Mouse (Mus musculus): ENCODE measurements around the gene Gon4l. TPM values are rescaled to one million over a fixed set of nuclear protein-coding genes. Genes with fewer than 3 reads are reported as not detected.
"Not testable (repeated sequence)": the region's sequence is repeated elsewhere in the genome, so short reads cannot be mapped to it uniquely, and the experiment has no call there.

The Gon4l gene
- polyA plus RNA-seq (2016; fragmentation: Nextera tagmentation; extraction: Ambion mirVana): 6.8 and 7.6 TPM in 2 replicates

DNA sequence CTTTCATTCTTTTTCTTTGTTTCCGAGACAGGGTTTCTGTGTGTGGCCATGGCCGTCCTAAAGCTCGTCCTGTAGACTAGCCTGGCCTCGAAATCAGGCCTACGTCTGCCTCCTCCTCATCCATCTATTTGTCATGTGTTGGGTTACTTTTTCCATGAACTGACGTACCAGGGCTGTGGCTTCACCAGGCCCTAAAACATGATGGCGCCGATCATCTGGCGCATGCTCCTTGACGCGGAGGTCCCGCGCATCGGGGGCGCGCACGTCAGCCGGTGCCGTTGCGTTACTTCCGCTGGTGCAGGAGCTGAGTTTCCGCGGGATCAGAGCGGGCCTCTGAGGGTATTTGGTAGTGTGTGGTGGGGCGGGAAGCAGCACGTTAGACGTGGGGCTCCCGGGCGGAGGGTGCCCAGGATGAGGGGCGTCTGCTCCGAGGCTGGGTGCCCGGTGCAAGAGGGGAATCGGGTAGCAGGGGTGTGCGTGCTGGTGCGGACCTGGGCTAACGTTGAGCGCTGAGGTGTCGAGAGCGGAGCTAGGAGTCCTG, at the start of gene Gon4l:
Gene Gon4l (plus strand): TSS at position 281 of the 541 bp plus-strand sequence.
- peak within 1 kb of the TSS; percentile 67 for H3K9ac ChIP-seq
- H3K4me2 ChIP-seq: peak within 1 kb of the TSS; percentile 65
- peak within 1 kb of the TSS; percentile 61 for H3K4me3 ChIP-seq
- peaks cover 18% of the 10 kb centered on the region for H3K4me1 ChIP-seq
- peak; percentile 81 for ATAC-seq
- H3K27me3 ChIP-seq (replicated peaks); H3K9me3 ChIP-seq (replicated peaks): not testable (repeated sequence)
- H3K36me3 ChIP-seq: peaks cover 14% of the 10 kb centered on the region
- H3K27ac ChIP-seq: peak within 1 kb of the TSS; percentile 67; the same call in 1 of the 2 replicates
- 3% methylated on average over 33 of the region's 39 CpGs for WGBS (ENCODE audit: insufficient replicate concordance)

DNA sequence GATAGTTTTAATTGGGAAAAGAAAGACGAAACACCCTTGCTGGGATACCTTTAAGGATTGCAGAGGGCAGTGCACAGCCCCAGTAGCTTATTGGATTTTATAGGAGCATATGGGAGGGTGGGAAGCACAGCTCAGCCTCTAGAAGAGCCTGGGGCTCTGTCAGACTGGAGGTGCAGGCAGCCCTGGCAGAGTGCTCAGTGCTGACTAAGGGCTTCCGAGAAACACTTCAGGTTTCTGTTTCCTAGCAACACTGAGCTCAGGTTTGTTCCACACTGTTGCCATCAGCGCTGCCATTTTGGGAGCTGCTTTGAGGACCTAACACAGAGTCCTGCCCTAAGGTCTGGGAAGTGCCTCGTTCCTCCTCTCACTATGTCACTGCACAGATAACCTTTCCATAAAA, 48.7 kb upstream of the Gon4l start:
- H3K9ac ChIP-seq; H3K4me1 ChIP-seq; H3K27ac ChIP-seq; ATAC-seq; H3K9me3 ChIP-seq (replicated peaks); H3K4me3 ChIP-seq; H3K4me2 ChIP-seq; H3K27me3 ChIP-seq (replicated peaks): not testable (repeated sequence)
- peaks cover 16% of the 10 kb centered on the region for H3K36me3 ChIP-seq
- 79% methylated on average over 1 of the region's 4 CpGs for WGBS (ENCODE audit: insufficient replicate concordance)

- no CpG with 5 or more reads among the region's 8 CpGs for WGBS (ENCODE audit: insufficient replicate concordance)
- H3K4me2 ChIP-seq; H3K4me3 ChIP-seq; H3K27ac ChIP-seq; H3K4me1 ChIP-seq; ATAC-seq; H3K27me3 ChIP-seq (replicated peaks); H3K9ac ChIP-seq; H3K9me3 ChIP-seq (replicated peaks): not testable (repeated sequence)
- H3K36me3 ChIP-seq: peaks cover 16% of the 10 kb centered on the region
Observed at GRCm38 (mm10) chr3:88786805-88787204, 48.2 kb upstream of the Gon4l start.

GRCm38 (mm10) chr3:88788033-88788432, 47.0 kb upstream of the Gon4l start:
- not testable (repeated sequence) for H3K9me3 ChIP-seq (replicated peaks); H3K27me3 ChIP-seq (replicated peaks); ATAC-seq; H3K4me2 ChIP-seq; H3K27ac ChIP-seq; H3K4me1 ChIP-seq; H3K4me3 ChIP-seq; H3K9ac ChIP-seq
- H3K36me3 ChIP-seq: peaks cover 16% of the 10 kb centered on the region
- WGBS (ENCODE audit: insufficient replicate concordance): 100% methylated on average over 1 of the region's 4 CpGs

- WGBS (ENCODE audit: insufficient replicate concordance): 84% methylated on average over 6 of the region's 6 CpGs
- H3K4me3 ChIP-seq; ATAC-seq; H3K9ac ChIP-seq; H3K4me1 ChIP-seq; H3K27me3 ChIP-seq (replicated peaks); H3K4me2 ChIP-seq; H3K36me3 ChIP-seq; H3K9me3 ChIP-seq (replicated peaks); H3K27ac ChIP-seq: not testable (repeated sequence)
Observed at GRCm38 (mm10) chr3:88797507-88797906, 37.5 kb upstream of the Gon4l start.

DNA sequence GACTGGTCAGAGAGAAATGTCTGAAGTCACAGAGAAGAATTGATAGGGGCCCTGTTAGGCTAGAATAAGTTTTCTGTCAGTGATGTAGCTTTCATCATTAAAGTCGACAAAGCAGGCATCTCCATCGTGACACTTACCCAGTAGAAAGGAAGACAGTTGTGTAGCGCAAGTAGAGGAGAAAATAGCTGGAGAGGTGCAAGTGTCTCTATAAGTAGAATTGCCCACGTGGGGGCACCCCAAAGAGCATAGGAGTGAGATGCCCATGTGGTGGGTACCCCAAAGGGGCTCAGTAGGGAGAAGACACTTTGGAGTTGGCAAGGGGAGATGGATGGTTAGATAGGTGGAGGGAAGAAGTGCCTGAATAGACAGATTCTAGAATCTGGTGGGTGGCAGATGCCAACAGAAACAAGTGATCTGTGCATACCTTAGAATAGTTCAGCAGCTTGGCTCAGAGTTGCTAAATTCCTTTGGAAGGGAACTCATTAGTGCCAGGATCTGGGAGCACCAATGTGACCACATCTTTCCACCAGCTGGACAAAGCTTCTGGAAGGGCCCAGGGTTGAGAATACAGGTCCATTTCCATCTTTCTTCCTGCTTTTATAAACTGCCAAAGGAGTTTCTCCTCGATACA, 31.0 kb upstream of the Gon4l start:
- H3K36me3 ChIP-seq: peaks cover 24% of the 10 kb centered on the region
- 80% methylated on average over 5 of the region's 5 CpGs for WGBS (ENCODE audit: insufficient replicate concordance)
- no peaks in the 10 kb centered on the region for H3K27me3 ChIP-seq (replicated peaks)
- H3K4me2 ChIP-seq: no peak overlapping the region
- H3K27ac ChIP-seq: no peak overlapping the region
- no peak overlapping the region for H3K9ac ChIP-seq
- no peaks in the 10 kb centered on the region for H3K9me3 ChIP-seq (replicated peaks)
- H3K4me3 ChIP-seq: no peak overlapping the region
- no peaks in the 10 kb centered on the region for H3K4me1 ChIP-seq
- no peak for ATAC-seq

GRCm38 (mm10) chr3:88825710-88826109, 9.3 kb upstream of the Gon4l start:
- ATAC-seq: no peak
- WGBS (ENCODE audit: insufficient replicate concordance): 84% methylated on average over 1 of the region's 1 CpGs
- Histone ChIP-seq H3K27ac (no peak overlapping the region), H3K9ac (no peak overlapping the region), H3K4me2 (no peak overlapping the region), H3K27me3 (replicated peaks) (no peaks in the 10 kb centered on the region), H3K4me1 (no peaks in the 10 kb centered on the region), H3K9me3 (replicated peaks) (no peaks in the 10 kb centered on the region), H3K36me3 (peaks cover 41% of the 10 kb centered on the region), H3K4me3 (no peak overlapping the region)

DNA sequence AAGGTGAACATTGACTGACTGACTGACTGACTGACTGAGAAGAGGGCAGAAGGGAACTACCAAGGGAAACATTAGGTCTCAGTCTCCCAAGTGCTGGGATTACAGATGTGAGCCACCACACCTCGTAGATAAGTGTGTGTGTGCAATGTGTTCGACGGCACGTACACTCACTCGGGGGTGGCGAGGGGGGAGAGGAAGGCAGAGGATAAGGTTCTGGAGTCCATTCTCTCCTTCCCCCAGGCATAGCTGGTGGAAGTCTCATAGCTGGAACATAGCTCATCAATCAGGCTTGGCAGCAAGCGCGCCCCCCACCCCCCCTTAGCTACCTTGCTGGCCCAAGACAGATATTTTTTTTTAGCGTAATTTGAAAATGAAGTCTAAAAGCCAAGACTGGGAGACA, 7.8 kb upstream of the Gon4l start:
- 79% methylated on average over 9 of the region's 9 CpGs for WGBS (ENCODE audit: insufficient replicate concordance)
- Histone ChIP-seq H3K9ac (no peak overlapping the region), H3K4me2 (no peak overlapping the region)

DNA sequence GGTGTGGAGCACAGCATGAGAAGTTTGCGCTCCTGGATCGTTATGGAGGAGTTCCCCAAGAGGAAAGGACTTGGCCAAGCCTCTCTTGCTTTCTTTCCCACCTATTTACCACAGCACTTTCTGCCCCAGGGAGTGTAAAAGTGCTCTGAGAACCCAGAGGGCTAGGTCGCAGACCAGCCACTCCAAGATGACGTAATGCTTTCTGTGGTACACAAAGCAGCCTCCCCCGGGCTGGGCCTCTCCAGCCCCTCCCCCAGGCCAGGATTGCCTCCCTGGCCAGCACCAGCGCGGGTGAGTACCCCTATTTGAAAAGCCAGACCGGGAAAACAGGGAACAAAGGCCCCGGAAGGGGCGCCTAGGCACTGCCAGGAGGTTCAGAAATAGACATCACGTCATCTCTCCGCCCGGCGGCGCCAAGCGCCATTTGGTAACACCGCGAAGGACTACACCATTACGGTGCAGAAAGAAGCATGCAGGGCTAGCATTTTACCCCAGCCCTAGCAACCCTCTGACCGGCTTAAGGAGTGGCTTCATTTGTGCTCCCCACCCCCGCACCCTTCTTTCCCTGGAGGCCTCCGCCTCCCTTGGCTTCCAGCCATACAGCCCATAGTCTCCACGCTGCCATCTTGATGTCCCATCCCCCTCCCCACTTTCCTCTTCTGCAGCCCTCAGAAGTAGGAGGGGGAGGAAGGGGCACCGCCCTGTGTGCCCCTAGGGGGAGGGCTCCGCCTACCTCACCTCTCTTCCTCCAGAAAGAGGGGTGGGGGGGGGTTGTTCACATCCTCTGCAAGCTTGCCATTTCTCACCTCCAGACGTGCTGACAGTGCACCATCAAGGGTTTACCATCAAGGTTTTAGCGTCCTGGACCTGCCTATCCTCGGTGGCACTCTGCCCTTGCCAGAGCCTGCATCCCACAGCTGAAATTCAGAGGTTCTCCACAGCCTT, 3.6 kb upstream of the Gon4l start:
- not testable (repeated sequence) for H3K27ac ChIP-seq
- peak overlapping the region; percentile 15 for H3K4me3 ChIP-seq
- 13% methylated on average over 22 of the region's 28 CpGs for WGBS (ENCODE audit: insufficient replicate concordance)

More for the DNA sequence above, 7.8 kb upstream of the Gon4l start:
- Histone ChIP-seq H3K4me1 (peaks cover 7% of the 10 kb centered on the region; the same call in 1 of the 2 replicates), H3K27ac (no peak overlapping the region), H3K4me3 (no peak overlapping the region), H3K36me3 (peaks cover 32% of the 10 kb centered on the region), H3K9me3 (replicated peaks) (no peaks in the 10 kb centered on the region), H3K27me3 (replicated peaks) (no peaks in the 10 kb centered on the region)
- ATAC-seq: no peak

DNA sequence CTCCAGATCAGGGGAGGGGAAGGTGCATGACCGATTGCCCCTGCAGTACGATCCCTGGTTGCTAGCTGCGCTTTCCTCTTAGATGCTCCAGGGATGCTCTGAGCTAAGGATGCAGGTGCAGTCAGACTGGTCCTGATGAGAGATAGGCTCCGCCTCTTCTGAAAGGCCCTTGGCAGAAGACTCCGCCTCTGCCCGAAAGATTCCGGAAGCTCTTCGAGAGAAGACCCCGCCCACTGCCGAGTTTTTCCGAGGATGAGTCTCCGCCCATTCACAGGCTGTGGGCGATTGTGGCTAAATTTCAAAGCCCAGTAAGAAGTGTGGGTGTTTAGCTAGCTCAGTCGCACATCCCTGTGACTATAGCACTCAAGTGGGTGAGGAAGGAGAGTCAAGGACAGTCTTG, 2.6 kb upstream of the Gon4l start:
- not testable (repeated sequence) for H3K36me3 ChIP-seq; H3K27ac ChIP-seq; H3K9me3 ChIP-seq (replicated peaks); H3K9ac ChIP-seq; H3K4me3 ChIP-seq; H3K27me3 ChIP-seq (replicated peaks)
- peak overlapping the region; percentile 38 for H3K4me2 ChIP-seq
- H3K4me1 ChIP-seq: peaks cover 11% of the 10 kb centered on the region
- WGBS (ENCODE audit: insufficient replicate concordance): 3% methylated on average over 14 of the region's 14 CpGs
- peak; percentile 53 for ATAC-seq

More for the DNA sequence above, 3.6 kb upstream of the Gon4l start:
- Histone ChIP-seq H3K36me3 (peaks cover 10% of the 10 kb centered on the region), H3K4me1 (peaks cover 11% of the 10 kb centered on the region), H3K4me2 (peak overlapping the region; percentile 53)
- H3K27me3 ChIP-seq (replicated peaks); H3K9me3 ChIP-seq (replicated peaks); H3K9ac ChIP-seq: not testable (repeated sequence)
- peak; percentile 25 for ATAC-seq

DNA sequence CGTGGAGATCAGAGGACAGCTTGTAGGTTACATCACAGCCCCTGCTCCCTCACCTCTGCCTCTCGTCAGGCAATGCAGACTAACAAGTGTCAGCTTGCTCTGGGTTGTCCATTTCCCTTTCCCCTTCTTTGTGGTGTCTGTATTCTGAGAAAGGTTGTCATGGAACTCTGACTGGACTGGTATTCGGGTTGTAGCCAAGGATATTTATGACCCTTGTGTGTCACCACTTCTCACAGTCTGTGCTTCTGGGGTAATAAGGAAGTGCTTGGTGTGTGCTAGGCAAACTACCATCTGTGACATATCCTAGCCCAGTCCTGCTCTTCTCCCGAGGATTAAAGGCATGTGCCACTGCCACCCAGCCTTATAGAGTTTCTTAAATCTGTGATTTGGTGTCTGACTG, 14.1 kb downstream of the Gon4l start:
- Histone ChIP-seq H3K27me3 (replicated peaks) (no peaks in the 10 kb centered on the region), H3K36me3 (peaks cover 58% of the 10 kb centered on the region), H3K9ac (no peak overlapping the region), H3K4me1 (no peaks in the 10 kb centered on the region), H3K4me2 (no peak overlapping the region), H3K9me3 (replicated peaks) (no peaks in the 10 kb centered on the region), H3K4me3 (no peak overlapping the region), H3K27ac (no peak overlapping the region)
- no peak for ATAC-seq
- WGBS (ENCODE audit: insufficient replicate concordance): 74% methylated on average over 4 of the region's 4 CpGs

DNA sequence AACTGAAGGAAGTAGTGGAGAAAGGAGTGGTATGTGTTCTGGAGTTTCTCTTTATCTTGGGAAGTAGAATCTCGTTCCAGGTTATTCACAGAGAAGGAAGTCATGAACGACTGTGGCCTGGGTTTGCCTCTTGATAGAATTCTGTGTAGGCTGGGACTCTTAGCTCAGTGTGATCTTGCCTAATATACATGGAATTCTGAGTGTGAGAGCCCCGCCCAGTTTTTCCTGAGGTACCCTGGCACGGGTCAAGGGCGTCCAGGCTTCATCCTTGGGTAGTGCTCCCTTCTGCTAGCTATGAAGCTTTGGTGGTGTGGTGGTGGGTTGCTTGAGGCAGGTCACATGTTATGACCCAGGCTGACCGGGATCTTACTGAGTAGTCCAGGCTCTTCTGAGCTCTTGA, 20.8 kb downstream of the Gon4l start:
- no peak overlapping the region for H3K4me2 ChIP-seq

More for the DNA sequence above, 20.8 kb downstream of the Gon4l start:
- WGBS (ENCODE audit: insufficient replicate concordance): 78% methylated on average over 6 of the region's 6 CpGs
- H3K27me3 ChIP-seq (replicated peaks): no peaks in the 10 kb centered on the region
- H3K27ac ChIP-seq: no peak overlapping the region
- H3K4me1 ChIP-seq: no peaks in the 10 kb centered on the region
- H3K4me3 ChIP-seq: no peak overlapping the region
- peaks cover 86% of the 10 kb centered on the region for H3K36me3 ChIP-seq
- no peaks in the 10 kb centered on the region for H3K9me3 ChIP-seq (replicated peaks)
- no peak for ATAC-seq
- no peak overlapping the region for H3K9ac ChIP-seq
